Mouse (Mus musculus) E14TG2a.4 (cell line): ENCODE results near the gene Sertad2.

ENCODE experiments used
- CTCF ChIP-seq: conservative IDR thresholded peaks from 2 replicates; pipeline ENCODE4 v1.5.1; 2014; ENCODE audit warnings: low read length
- NANOG ChIP-seq: IDR thresholded peaks from 2 replicates; pipeline ENCODE4 v1.6.1; 2014; ENCODE audit warnings: borderline replicate concordance, low read length, mixed read lengths
- POU5F1 ChIP-seq: IDR thresholded peaks from 2 replicates; pipeline ENCODE4 v1.6.1; 2014; ENCODE audit warnings: low read length, borderline replicate concordance

DNA sequence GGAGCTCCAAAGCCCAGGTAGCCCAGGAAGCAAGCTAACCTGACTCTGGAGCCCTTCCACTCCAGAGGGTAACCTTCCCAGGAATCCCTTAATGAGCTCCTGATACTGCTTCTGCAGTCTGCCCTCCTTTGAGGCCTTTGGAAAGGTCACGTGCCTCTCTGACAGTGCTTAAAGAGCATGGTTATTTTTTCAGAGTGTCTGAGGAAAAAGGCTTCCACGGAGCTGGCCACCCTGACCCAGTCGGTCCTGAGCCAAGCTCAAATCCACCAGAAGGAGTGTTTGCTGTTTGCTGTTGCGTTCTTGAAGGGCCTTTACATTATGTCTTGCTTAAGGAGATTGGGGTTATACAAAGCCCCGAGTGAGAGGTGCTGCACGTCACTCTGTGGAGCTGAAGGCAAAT is 101.8 kb downstream of the Sertad2 start:
- TF ChIP-seq CTCF (no peak), NANOG (no peak), POU5F1 (no peak)
